Mouse (Mus musculus): ENCODE results near the gene Psme2. TPM values are rescaled to one million over a fixed set of nuclear protein-coding genes. Genes with fewer than 3 reads are reported as not detected.

The Psme2 gene
- polyA plus RNA-seq, 1 experiment from 2014 or later: 255 TPM

DNA sequence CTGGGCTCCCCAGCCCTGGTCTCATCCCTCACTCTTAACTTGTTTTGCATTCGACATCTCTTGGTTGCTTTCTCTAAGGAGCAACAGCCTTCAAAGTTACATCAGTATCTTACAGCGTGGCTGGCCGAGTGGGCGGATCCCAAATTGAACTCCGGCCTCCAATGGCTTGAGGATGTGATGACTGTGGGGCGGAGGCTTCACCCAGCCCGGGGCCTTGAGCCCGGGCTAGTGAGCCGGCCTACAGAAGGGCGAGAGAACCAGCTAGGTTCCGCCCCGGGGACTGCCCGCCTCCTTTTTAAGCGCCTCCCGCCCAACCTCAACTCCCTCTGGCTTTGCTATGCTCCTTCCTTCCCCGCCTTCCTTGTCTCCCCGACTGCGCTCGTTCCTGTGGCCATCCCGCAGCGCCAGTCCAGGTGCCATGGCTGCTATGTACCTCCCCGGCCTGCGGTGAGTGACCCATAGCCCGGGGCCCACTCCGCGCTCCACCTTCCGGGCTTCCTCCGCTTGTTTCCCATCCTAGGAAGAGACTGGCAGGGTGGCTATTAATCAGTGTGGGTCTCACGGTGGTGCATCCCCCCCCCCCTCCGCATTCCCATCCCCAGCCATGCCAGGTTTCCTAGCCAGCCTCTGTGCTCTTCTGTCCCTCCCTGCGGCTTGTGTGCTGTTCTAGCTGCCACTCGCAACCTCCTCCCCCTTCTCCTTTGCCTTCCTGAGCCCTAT lies 50.7 kb downstream of the Psme2 start, which contains the start of gene Pck2:
Pck2 (plus strand) TSS at position 200 of the 720 bp plus-strand sequence.
- Histone ChIP-seq H3K36me3 (peaks cover 20% of the 10 kb centered on the region), H3K27ac (peak within 1 kb of the TSS; percentile 84), H3K4me1 (peaks cover 11% of the 10 kb centered on the region), H3K27me3 (no peaks in the 10 kb centered on the region), H3K9me3 (no peaks in the 10 kb centered on the region), H3K4me2 (replicated peaks) (peak within 1 kb of the TSS; percentile 75), H3K4me3 (peak within 1 kb of the TSS; percentile 57), H3K9ac (peak within 1 kb of the TSS; percentile 70)
- 0% methylated on average over 32 of the region's 32 CpGs for WGBS
- peak; percentile 89 for ATAC-seq (ENCODE audit: insufficient number of reproducible peaks, insufficient read depth, low FRiP score, low TSS enrichment)

Other genes starting within 250 kb of the Psme2 start
- 88.7 and 92.1 TPM in 2 replicates for gene Dhrs4, start 112.4 kb downstream of the Psme2 start, polyA plus RNA-seq (2016; fragmentation: Nextera tagmentation; extraction: Ambion mirVana)
- gene Carmil3, start 100.5 kb downstream of the Psme2 start, polyA plus RNA-seq (2016; fragmentation: Nextera tagmentation; extraction: Ambion mirVana): 6.2 TPM in 2 replicates
- gene Cpne6, start 80.7 kb downstream of the Psme2 start, polyA plus RNA-seq (2016; fragmentation: Nextera tagmentation; extraction: Ambion mirVana): 0.55 and 0.90 TPM in 2 replicates
- 0.11 TPM in 1 of 2 replicates, not detected in the other for gene Nrl, start 66.1 kb downstream of the Psme2 start, polyA plus RNA-seq (2016; fragmentation: Nextera tagmentation; extraction: Ambion mirVana)
- 35.2 and 36.1 TPM in 2 replicates for gene Pck2, start 50.8 kb downstream of the Psme2 start, polyA plus RNA-seq (2016; fragmentation: Nextera tagmentation; extraction: Ambion mirVana)
- 71.3 and 78.4 TPM in 2 replicates for gene Dcaf11, start 31.1 kb downstream of the Psme2 start, polyA plus RNA-seq (2016; fragmentation: Nextera tagmentation; extraction: Ambion mirVana)
- gene A730061H03Rik, start 30.7 kb downstream of the Psme2 start, polyA plus RNA-seq (2016; fragmentation: Nextera tagmentation; extraction: Ambion mirVana): not detected in 2 replicates
- 8.7 and 9.1 TPM in 2 replicates for gene Fitm1, start 15.5 kb downstream of the Psme2 start, polyA plus RNA-seq (2016; fragmentation: Nextera tagmentation; extraction: Ambion mirVana)
- 131 and 143 TPM in 2 replicates for gene Psme1, start 13.0 kb downstream of the Psme2 start, polyA plus RNA-seq (2016; fragmentation: Nextera tagmentation; extraction: Ambion mirVana)
- 4.6 and 4.9 TPM in 2 replicates for gene Emc9, start 5.8 kb downstream of the Psme2 start, polyA plus RNA-seq (2016; fragmentation: Nextera tagmentation; extraction: Ambion mirVana)
- 20.6 and 25.4 TPM in 2 replicates for gene Rnf31, start 595 bp upstream of the Psme2 start, polyA plus RNA-seq (2016; fragmentation: Nextera tagmentation; extraction: Ambion mirVana)
- 9.5 and 10.6 TPM in 2 replicates for gene Irf9, start 12.5 kb upstream of the Psme2 start, polyA plus RNA-seq (2016; fragmentation: Nextera tagmentation; extraction: Ambion mirVana)
- 7.8 and 8.2 TPM in 2 replicates for gene Rec8, start 26.9 kb upstream of the Psme2 start, polyA plus RNA-seq (2016; fragmentation: Nextera tagmentation; extraction: Ambion mirVana)
- gene Ipo4, start 44.8 kb upstream of the Psme2 start, polyA plus RNA-seq (2016; fragmentation: Nextera tagmentation; extraction: Ambion mirVana): 99.8 and 117 TPM in 2 replicates
- gene Gm49378, start 46.8 kb upstream of the Psme2 start, polyA plus RNA-seq (2016; fragmentation: Nextera tagmentation; extraction: Ambion mirVana): 0.87 and 3.0 TPM in 2 replicates
- gene Tm9sf1, start 52.7 kb upstream of the Psme2 start, polyA plus RNA-seq (2016; fragmentation: Nextera tagmentation; extraction: Ambion mirVana): 102 TPM in 2 replicates
- gene Tssk4, start 59.1 kb upstream of the Psme2 start, polyA plus RNA-seq (2016; fragmentation: Nextera tagmentation; extraction: Ambion mirVana): 0.55 and 0.97 TPM in 2 replicates
- 64.9 and 66.4 TPM in 2 replicates for gene Mdp1, start 69.4 kb upstream of the Psme2 start, polyA plus RNA-seq (2016; fragmentation: Nextera tagmentation; extraction: Ambion mirVana)
- 74.7 and 78.3 TPM in 2 replicates for gene Gmpr2, start 80.8 kb upstream of the Psme2 start, polyA plus RNA-seq (2016; fragmentation: Nextera tagmentation; extraction: Ambion mirVana)
- 585 and 596 TPM in 2 replicates for gene Nedd8, start 81.0 kb upstream of the Psme2 start, polyA plus RNA-seq (2016; fragmentation: Nextera tagmentation; extraction: Ambion mirVana)
- 54.1 and 54.2 TPM in 2 replicates for gene Tinf2, start 90.7 kb upstream of the Psme2 start, polyA plus RNA-seq (2016; fragmentation: Nextera tagmentation; extraction: Ambion mirVana)
- 1.6 and 1.7 TPM in 2 replicates for gene Tgm1, start 122.8 kb upstream of the Psme2 start, polyA plus RNA-seq (2016; fragmentation: Nextera tagmentation; extraction: Ambion mirVana)
- gene Rabggta, start 131.2 kb upstream of the Psme2 start, polyA plus RNA-seq (2016; fragmentation: Nextera tagmentation; extraction: Ambion mirVana): 27.8 and 30.3 TPM in 2 replicates
- gene Dhrs1, start 154.6 kb upstream of the Psme2 start, polyA plus RNA-seq (2016; fragmentation: Nextera tagmentation; extraction: Ambion mirVana): 81.5 and 86.7 TPM in 2 replicates
- 51.0 and 57.3 TPM in 2 replicates for gene Nop9, start 154.6 kb upstream of the Psme2 start, polyA plus RNA-seq (2016; fragmentation: Nextera tagmentation; extraction: Ambion mirVana)
- 0.19 and 0.50 TPM in 2 replicates for gene Cideb, start 167.3 kb upstream of the Psme2 start, polyA plus RNA-seq (2016; fragmentation: Nextera tagmentation; extraction: Ambion mirVana)
- 0.55 and 0.60 TPM in 2 replicates for gene Ltb4r2, start 170.3 kb upstream of the Psme2 start, polyA plus RNA-seq (2016; fragmentation: Nextera tagmentation; extraction: Ambion mirVana)
- 0.48 and 0.60 TPM in 2 replicates for gene Ltb4r1, start 174.8 kb upstream of the Psme2 start, polyA plus RNA-seq (2016; fragmentation: Nextera tagmentation; extraction: Ambion mirVana)
- gene Adcy4, start 193.0 kb upstream of the Psme2 start, polyA plus RNA-seq (2016; fragmentation: Nextera tagmentation; extraction: Ambion mirVana): 21.3 and 24.2 TPM in 2 replicates
- 45.5 and 50.3 TPM in 2 replicates for gene Ripk3, start 197.8 kb upstream of the Psme2 start, polyA plus RNA-seq (2016; fragmentation: Nextera tagmentation; extraction: Ambion mirVana)
- 154 and 161 TPM in 2 replicates for gene Nfatc4, start 232.0 kb upstream of the Psme2 start, polyA plus RNA-seq (2016; fragmentation: Nextera tagmentation; extraction: Ambion mirVana)